Mouse (Mus musculus): ENCODE measurements around the gene Ccdc162.
A peak's percentile ranks its signal among the peaks of the same experiment; 100 is the strongest.
"Not testable (repeated sequence)": the region's sequence is repeated elsewhere in the genome, so short reads cannot be mapped to it uniquely, and the experiment has no call there.

The Ccdc162 gene

DNA sequence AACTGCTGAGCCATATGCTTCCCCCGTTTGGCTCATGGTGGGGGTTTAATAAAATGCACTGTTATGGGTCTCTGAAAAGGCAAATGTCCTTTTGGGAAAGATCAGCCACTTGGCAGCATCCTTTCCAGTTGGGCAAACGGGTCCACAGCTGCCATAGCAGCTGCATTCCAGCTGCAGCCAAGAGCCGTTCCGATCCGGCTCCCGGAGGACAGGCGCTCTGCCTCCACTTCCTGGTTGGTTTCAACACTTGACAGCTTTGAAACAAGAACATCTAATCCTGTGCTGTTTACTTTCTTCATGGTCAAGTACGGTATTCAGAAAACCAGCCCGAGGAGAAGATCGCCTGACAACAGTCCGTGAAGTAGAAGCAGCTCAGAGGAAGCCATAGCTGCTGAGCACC is 19.4 kb downstream of the Ccdc162 start:
- no peak for DNase-seq (ENCODE audit: low spot score)

DNA sequence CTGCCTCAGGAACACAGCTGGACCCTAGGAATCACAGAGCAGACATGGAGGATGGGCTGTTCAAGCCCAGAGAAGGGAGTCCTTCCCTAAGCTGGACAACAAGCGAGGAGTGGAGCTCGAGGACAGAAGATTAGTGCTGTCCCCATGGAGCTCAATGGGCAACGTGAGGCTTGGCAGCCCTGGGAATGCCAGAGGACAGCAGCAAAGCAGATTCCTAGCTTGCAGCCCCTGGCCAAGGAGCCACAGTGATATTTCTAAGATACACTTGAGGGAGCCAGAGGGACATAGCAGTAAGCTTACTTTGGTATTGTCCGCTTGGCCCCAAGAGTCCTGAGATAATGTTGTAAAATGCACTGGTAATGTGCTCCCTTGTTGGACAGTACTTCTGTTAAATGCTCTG is 25.5 kb downstream of the Ccdc162 start:
- no peak for DNase-seq (ENCODE audit: low spot score)

DNA sequence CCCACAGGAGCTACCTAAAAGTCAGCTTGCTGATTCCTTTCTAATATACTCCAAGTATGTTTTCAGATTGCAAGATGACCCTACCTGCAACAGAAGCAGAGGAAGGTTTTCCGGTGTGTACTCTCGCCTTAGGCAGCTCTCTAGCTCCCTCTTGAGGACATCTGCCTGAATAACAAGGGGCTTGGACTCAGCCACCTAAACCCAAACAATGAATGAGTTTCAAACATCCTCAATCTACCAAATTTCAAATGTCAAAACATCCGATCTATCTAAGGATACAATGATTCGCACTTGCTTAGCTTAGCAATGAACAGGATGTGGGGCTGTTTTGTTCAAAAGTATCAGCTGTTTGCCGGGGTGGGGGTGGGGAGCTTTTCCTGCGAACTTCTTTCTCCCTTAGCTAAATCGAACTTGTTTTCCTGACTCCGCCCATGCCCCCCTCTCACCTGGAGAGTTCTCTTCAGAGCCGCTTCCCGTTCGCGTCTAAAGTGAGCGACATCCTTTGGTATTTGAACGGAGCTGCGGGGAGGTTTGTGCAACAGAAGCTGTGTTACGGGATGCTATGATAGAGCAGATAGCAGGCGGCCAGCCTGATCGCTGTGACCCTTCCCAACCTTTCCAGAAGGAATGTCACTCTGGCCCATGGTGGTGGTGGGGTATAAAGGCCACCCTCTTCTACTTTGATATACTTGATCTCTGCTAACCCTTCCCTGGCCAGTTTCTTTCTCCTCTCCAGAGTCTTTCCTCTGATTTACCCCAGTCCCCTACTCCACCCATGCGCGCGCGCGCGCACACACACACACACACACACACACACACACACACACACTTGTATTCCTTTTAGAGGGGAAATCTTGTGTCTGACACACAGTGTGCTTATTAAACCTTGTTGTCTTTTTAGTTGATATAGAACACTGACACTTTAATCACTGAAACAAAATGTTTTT is 26.2 kb downstream of the Ccdc162 start:
- peak; percentile 90 for DNase-seq (ENCODE audit: low spot score)

DNA sequence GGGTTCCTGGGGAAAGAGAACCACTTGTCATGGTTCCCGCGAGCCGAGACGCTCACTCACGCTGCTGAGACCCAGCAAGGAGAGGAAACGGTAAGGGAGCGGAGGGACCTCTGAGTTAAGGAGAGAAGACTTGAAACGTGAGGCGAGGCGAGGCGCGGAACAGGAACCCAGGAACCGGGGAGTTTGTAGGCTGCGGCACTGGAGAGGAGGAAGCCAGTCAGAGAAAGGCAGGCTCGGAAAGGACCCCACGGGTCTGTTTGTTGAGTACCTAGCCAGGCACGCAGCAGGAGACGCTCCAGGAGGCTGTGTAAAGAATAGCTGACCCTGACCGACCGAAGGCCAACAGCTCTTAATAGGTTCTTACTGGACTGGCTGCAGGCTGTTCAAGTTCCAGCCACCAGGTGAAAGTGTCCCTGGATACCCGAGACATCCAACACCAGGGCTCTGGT is 31.9 kb downstream of the Ccdc162 start:
- peak; percentile 42 for DNase-seq (ENCODE audit: low spot score)

DNA sequence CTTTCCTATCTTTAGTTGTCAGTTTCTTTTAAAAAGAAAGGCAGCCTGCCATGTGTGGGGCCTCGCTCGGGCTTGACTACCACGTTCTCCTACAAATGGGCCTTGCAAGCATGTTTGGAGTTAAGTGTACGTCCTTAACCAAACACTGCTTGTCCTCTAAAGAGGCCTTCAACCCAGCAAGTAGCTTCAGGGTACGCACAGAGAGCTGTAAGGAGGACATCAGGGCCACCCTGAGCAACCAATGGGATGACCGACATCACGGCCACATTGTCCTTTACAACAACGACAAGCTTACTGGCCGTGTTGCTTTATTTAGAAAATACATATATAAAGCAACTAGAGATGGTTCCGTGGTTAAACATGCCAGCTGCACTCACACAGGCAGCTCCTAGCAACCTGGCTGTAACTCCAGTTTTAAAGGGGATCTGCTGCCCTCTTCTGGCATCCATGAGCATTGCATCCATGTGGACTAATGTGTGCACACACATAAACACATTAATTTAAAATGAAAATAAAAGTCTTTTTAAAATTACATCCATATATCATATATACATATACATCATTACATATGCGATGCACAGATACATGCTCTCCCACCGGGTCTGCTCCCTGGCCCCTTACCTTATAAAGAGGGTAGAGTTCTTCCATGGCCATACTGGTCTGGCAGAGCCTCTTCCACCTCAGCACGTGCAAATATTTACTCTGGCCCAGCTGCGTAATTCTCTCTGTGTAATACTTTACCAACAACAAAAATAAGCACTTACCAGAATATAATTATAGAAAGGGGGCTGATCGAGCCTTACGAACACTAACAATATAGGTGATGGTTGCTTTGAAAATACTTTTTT is 33.7 kb downstream of the Ccdc162 start:
- DNase-seq (ENCODE audit: low spot score) = peak; percentile 88

DNA sequence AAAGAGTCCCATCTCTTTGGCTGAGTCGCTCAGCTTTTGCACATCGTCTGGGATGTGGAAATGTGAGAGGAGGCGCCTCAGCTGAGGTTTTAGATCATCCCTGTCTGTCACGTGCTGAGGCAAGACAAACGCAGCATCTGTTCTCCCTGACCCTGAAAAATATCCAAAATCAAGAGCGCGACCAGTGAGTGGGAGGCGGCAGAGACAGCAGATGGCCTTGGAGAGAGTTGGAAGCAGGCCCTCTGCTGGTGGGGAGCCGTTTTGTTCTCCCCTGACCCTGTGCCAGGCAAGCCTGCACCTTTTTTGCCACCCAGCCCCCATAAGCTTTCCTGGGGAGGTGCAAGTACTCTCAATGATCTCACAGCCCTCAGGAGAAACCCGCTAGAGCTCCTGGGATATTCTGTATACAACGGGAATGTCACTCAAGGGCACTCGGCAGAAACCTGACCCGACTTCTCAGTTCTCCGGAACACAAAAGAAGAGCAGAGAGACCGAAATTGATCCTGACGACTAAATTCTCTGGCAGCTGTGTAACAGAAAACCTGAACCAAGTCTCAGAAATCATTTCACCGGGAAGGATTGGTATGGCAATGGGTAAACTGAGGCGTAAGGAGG is 37.6 kb downstream of the Ccdc162 start:
- DNase-seq (ENCODE audit: low spot score) = peak; percentile 82

DNA sequence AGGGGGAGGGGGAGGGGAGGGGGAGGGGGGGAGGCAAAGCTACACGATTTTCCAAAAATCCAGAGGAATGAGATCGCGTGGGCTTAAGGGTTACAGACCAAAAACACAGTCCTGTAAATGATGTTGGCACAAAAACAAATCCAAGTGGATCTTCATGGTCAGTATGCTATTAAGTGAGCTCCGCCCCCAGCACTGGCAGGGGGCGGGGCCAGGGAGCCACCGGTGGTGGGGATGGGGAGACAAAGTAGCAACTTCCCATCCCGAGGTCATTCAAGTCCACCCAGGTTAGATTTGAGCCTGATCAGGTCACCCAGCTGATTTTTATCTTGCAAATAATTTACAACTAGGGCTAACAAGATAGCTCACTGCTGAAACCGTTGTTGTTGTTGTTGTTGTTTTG is 39.0 kb downstream of the Ccdc162 start:
- no peak for DNase-seq (ENCODE audit: low spot score)

DNA sequence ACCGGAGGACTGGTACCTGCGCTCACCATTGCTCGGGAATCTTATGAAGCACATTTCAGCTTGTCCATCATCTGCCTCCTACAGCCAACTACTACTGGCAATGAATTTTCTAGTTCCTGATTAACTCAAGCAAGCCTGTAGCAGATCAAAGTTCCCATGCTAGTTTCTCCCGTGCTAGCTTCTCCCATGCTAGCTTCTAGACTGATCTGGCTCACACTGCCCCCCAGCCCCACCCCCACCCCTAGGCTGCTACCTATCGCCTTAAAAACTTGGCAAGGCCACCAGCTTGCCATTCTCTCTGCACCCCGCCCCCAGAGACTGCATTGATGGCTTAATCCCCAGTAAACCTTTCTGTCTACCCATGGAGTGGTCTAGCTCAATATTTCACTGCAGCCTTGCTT is 39.8 kb downstream of the Ccdc162 start:
- DNase-seq (ENCODE audit: low spot score) = no peak

DNA sequence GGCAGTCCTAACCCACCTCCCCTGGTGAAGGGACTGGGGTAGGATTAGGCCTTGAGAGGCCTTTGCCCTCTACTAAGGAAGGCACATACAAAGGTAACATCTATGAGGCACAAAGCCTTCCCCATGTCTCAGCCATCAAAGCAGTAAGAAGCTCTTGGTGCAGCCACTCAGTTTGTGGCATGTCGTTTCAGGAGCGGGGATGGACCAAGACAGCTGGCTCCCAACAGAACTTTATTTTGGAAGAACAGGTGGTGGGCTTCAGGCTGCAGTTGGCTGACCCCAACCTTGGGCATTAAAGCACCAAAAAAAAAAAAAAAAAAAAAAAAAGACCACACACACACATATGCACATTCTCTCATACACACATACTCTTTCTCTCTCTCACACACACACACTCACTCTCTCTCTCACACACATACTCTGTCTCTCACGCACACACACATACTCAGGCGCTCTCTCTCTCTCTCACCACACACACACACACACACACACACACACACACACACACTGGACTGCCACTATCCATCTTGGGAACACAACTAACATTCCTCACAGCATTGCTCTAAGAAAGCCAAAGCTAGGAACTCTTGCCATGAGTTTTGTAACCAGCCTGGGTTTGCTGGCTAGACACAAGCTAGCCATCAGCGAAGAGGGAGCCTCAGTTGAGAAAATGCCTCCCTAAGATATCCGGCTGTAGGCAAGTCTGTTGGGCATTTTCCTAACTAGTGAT is 40.4 kb downstream of the Ccdc162 start:
- DNase-seq (ENCODE audit: low spot score) = no peak

DNA sequence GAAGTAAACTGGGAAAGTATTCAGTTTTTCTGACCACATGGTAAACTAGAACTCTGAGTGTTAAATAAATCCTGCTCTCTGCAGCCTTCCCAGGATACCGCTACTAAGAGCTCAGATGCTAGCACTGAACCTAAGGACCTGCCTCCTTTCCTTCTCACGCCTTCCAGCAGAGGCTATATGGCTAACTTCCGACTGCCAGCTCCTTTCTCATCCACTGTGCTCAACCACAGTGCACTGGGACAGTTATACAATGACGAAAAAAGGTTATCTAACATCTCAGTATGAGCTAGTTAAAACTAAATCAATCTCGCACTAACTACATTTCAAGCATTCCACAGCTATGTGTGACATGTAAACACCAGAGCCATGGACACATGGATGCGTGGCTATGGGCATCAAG is 41.2 kb downstream of the Ccdc162 start:
- DNase-seq (ENCODE audit: low spot score) = no peak

DNA sequence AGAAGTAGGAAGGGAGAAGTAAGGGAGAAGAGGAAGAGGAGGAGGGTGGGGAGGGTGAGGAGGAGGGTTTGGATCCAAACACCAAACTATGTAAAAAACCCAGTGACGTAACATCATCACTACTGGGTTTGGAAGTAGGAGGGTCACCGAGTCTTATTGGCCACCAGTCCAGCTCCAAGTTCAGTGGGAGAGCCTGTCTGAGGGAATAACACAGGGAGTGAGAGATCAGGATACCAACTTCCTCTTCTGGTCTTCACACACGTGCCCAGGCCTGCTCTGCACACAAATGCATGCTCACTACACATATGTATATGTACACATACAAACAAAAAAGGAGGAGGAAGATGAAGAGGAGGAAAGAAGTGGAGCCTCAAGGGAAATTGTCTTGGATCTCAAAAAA is 42.1 kb downstream of the Ccdc162 start:
- DNase-seq (ENCODE audit: low spot score) = no peak

DNA sequence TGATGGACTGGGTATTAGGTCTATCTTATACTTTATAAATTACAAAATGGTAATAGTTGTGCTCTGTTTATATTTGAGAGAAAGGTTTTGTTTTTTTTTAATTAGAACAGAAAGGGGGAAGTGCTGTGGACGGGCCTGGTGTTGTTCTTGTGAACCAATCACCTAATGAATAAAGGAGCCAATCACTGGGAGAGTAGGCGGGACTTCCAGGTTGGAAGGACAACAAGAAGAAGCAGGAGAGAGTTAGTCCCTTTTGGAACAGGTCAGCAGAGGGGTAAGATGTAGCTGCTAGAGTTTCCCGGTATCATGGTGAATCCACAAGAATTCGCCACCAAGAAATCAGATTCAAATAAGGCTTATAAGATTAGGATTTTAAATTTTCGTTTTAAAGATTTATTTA is 46.2 kb downstream of the Ccdc162 start:
- DNase-seq (ENCODE audit: low spot score) = no peak

DNA sequence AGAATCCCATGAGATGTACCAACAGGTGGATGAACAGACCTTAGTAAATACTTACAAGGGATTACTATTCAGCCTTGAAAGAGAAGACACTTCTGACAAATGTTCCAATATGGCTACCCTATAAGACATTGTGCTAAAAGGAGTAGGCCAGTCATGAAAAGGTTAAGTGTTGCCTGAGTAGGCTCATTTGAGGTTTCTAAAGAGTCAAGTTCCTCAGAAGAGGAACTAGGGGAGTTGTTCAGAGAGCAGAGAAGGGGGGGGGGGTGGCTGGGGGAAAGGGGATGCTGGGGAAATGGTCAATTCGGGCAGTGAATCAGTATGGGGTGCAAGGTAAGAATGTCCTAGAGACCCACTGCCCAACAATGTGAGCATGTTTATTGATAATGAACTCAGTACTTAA is 50.9 kb downstream of the Ccdc162 start:
- no peak for DNase-seq (ENCODE audit: low spot score)

DNA sequence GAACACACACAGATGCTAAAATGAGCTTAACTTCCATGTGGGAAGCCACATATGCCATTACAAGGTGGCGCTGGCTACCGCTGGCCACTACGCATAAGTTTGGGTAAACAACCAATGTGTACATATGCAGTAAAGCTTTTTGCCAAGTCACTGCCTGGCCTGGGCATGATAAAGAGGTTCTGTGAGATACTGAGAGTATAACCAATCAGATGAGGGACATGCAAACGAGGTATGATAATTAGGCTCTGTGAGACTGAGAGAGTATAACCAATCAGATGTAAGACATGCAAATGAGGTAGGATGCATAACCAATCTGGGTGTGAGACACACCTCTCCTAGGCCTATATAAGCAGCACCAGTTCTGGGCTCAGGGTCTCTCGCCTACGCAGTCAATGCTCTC is 56.8 kb downstream of the Ccdc162 start:
- DNase-seq (ENCODE audit: low spot score) = not testable (repeated sequence)

DNA sequence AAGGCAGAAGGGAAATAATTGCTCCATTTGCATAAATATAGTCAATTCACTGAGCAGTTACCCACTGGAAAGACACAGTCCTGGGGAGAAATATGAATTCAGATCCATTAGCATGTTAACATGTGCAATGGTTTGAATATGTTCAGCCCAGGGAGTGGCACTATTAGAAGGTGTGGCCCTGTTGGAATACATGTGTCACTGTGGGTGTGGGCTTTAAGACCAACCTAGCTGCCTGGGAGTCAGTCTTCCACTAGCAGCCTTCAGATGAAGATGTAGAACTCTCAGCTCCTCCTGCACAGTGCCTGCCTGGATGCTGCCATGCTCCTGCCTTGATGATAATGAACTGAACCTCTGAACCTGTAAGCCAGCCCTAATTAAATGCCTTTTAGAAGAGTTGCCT is 60.8 kb downstream of the Ccdc162 start:
- DNase-seq (ENCODE audit: low spot score) = not testable (repeated sequence)

DNA sequence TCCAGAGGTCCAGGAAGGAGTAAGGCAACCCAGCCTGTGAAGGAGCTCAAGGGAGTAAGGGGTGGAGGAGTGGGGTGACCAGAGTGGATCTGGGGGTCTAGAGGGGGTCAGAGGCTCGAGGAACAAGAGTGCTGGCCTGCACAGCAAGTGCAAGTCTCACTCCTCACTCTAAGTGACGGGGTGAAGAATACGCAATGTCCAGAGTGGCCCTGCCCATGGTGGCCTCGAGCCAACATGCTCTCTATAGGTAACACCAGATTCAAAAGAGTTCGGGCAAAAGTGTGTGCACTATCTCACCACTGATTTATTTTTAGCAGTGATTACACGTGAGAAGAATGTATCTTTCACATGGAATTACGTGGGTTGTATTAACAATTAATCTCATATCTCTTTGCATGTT is 63.4 kb downstream of the Ccdc162 start:
- no peak for DNase-seq (ENCODE audit: low spot score)

DNA sequence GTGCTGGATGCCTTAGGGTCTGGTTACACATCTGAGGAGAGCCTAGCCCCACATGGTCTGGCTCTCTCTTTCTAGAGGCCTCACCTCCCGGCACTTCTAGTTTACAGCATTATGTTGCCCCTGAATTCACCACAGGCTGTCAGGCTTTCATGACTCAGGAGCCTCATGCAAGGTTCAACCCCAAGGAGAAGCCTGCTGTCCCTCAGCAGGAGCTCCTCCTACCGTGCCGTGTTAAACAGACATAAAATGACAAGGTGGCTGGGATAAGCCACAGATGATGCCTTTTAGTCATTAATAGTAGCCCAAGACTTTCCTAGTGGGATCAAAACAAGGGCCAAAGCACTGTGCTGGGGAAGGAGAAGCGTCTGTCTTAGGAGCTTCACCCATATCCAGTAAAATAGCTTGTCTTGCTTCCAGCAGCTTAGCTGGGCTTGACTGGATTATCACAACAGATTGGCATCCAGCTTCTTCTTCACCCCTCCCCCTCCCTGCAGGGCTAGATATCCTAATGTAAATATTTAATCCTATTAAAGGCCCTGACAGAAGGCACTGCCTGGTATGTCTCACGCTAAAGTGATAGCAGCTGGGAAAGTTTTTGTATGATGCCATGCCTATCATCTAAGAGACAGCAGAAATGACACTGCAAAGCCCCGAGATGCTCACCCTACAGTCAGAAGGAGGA is 64.2 kb downstream of the Ccdc162 start:
- DNase-seq (ENCODE audit: low spot score) = peak; percentile 75

DNA sequence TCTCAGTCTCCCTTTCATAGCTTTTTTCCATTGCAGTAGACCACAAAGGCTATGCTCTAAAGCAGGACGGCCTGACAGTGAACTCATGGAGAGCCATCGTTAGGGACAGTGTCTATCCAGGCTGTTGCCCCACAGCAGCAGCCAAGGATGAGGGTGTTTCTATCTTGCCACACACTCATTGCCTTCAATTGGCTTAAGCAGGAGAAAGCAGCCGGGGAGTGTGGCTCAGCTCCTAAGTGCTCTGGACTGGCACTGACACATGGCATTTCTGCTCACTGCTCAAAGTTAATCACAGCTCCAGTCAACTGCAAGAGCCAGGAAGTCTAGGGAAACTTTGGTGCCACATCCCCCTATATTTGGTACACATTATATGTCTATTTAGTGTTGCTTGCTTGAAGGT is 64.9 kb downstream of the Ccdc162 start:
- DNase-seq (ENCODE audit: low spot score) = peak; percentile 13

DNA sequence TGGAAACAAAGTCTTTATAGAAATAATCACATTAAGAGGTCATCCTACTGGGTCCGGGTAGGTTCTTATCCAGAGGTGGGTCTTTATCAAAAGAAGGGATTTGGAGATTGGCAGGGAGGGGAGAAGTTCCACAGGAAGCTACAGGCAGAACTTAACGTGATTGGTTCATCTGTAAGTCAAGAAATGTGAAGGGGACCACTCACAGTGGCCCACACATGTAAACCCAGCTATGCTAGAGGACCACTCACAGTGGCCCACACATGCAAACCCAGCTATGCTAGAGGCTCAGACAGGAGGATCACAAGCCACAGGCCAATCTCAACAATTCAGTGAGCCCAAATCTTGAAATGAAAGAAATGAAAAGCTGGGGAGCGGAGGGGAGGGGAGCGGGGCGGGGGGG is 67.2 kb downstream of the Ccdc162 start:
- no peak for DNase-seq (ENCODE audit: low spot score)

DNA sequence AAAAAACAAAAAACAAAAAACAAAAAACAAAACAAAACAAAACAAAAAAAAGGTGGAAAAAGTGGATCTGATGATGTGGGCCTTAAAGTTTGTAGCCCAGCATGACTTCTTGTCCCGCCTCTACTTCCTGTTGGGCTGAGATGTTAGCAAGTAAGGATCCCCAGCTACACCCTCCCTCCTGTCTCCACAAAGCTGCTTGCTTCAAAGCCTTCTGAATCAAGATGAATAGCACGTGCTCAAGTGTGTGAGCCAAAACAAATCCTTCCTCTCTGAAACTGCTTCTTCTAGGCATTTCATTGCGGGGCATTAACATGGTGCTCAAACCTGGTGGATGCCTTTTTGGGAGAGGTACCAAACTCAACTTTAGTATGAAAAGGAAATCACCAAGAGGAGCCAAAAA is 77.7 kb downstream of the Ccdc162 start:
- no peak for DNase-seq (ENCODE audit: low spot score)

Data from retina, embryonic 14.5 days (tissue).